Mouse (Mus musculus) activated CD4-positive, CD25-positive, alpha-beta regulatory T cell, adult 9 weeks (primary cell): ENCODE data around the gene Klk1b27. TPM values are rescaled to one million over a fixed set of nuclear protein-coding genes. Genes with fewer than 3 reads are reported as not detected.

Source experiments
- polyA plus RNA-seq: library from polyadenylated mRNA; unstranded; fragments of 100-300 nt; shearing (Covaris generic); gene quantifications from one replicate; pipeline ENCODE4 v1.2.1, GENCODE M21; 2017

Gene Klk1b27
- 2.5 TPM for polyA plus RNA-seq

DNA sequence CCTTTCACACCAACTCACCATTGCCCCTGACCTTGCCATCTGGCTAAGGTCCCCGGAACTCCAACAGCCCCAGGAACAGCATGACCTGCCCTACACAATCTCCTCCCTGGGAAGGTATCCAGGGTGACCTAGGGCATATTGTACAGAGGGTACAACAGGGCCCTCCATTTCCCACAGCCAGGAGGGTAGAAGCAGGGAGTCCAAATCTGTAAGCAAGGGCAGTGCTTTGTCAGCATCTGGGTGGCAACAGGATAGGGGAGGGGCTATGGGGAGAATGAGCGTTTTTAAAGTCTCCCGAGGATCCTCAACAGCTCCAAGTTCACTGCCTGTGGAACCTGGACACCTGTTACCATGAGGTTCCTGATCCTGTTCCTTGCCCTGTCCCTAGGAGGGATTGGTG lies at the start of gene Klk1b27:
TSS of gene Klk1b27 (plus strand) at position 301 of the 400 bp plus-strand sequence.

DNA sequence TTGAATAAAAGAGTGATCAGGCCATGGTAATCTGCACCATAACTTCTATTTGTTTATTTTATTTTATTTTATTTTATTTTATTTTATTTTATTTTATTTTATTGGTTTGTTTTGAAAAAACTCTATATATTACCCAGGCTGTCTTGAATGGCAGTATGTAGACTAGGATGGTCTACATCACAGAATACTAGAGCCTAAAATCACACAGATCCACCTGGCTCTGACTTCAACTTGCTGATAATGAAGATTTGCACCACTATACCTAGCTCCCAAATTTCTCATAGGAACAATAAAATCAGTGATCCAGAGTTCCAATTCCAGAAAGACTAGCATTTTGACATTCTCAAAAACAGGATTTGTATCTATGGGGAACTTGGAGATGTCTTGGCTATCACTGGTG lies 40.2 kb upstream of the Klk1b27 start, which contains the start of gene Klk1b26:
TSS of gene Klk1b26 (plus strand) at position 301 of the 400 bp plus-strand sequence.

DNA sequence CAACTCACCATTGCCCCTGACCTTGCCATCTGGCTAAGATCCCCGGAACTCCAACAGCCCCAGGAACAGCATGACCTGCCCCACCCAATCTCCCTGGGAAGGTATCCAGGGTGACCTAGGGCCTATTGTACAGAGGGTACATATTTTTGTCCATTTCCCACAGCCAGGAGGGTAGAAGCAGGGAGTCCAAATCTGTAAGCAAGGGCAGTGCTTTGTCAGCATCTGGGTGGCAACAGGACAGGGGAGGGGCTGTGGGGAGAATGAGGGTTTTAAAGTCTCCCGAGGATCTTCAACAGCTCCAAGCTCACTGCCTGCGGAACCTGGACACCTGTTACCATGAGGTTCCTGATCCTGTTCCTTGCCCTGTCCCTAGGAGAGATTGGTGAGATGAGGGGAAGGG lies 49.9 kb downstream of the Klk1b27 start, which contains the start of gene Klk1b21:
TSS of gene Klk1b21 (plus strand) at position 301 of the 400 bp plus-strand sequence.

Other genes with a start within 250 kb of the Klk1b27 start
- 0.24 TPM for gene Klk7, start 241.0 kb upstream of the Klk1b27 start, polyA plus RNA-seq
- not detected for gene Klk6, start 227.8 kb upstream of the Klk1b27 start, polyA plus RNA-seq
- gene Klk5, start 210.3 kb upstream of the Klk1b27 start, polyA plus RNA-seq = not detected
- gene Klk4, start 171.1 kb upstream of the Klk1b27 start, polyA plus RNA-seq = not detected
- not detected for gene Klk15, start 118.5 kb upstream of the Klk1b27 start, polyA plus RNA-seq
- gene Klk1b8, start 101.6 kb upstream of the Klk1b27 start, polyA plus RNA-seq = not detected
- not detected for gene Klk1b1, start 85.5 kb upstream of the Klk1b27 start, polyA plus RNA-seq
- 0.88 TPM for gene Klk1b9, start 76.2 kb upstream of the Klk1b27 start, polyA plus RNA-seq
- gene Klk1b11, start 56.4 kb upstream of the Klk1b27 start, polyA plus RNA-seq = not detected
- not detected for gene Klk1b26, start 40.1 kb upstream of the Klk1b27 start, polyA plus RNA-seq
- gene Klk1b21, start 50.0 kb downstream of the Klk1b27 start, polyA plus RNA-seq = not detected
- not detected for gene Klk1b22, start 60.4 kb downstream of the Klk1b27 start, polyA plus RNA-seq
- not detected for gene Klk1b16, start 84.5 kb downstream of the Klk1b27 start, polyA plus RNA-seq
- gene Klk1b24, start 135.9 kb downstream of the Klk1b27 start, polyA plus RNA-seq = not detected
- not detected for gene Klk1b3, start 145.9 kb downstream of the Klk1b27 start, polyA plus RNA-seq
- gene Klk1b4, start 155.1 kb downstream of the Klk1b27 start, polyA plus RNA-seq = not detected
- gene Klk1b5, start 163.7 kb downstream of the Klk1b27 start, polyA plus RNA-seq = not detected
- gene Klk1, start 173.1 kb downstream of the Klk1b27 start, polyA plus RNA-seq = 1.0 TPM
- gene Gm36864, start 183.9 kb downstream of the Klk1b27 start, polyA plus RNA-seq = not detected
- gene 1700028J19Rik, start 194.4 kb downstream of the Klk1b27 start, polyA plus RNA-seq = 2.1 TPM
- gene 2410002F23Rik, start 194.4 kb downstream of the Klk1b27 start, polyA plus RNA-seq = 149 TPM
- gene Acp4, start 205.1 kb downstream of the Klk1b27 start, polyA plus RNA-seq = not detected
- gene Gm15517, start 209.2 kb downstream of the Klk1b27 start, polyA plus RNA-seq = not detected